Mouse (Mus musculus) liver, postnatal 0 days (tissue): ENCODE results near the gene Mfng. TPM values are rescaled to one million over a fixed set of nuclear protein-coding genes. Genes with fewer than 3 reads are reported as not detected.

Experiments used
- ATAC-seq: fragments of 200-750 bp; cut with Nextera tagmentation; 2 replicates; pipeline ENCODE4 v1.8.0; 2017; ENCODE audit warnings: mild to moderate bottlenecking, moderate library complexity
- DNase-seq: peaks from one replicate; pipeline ENCODE4 v3.0.0-alpha.2; 2016
- H3K27ac ChIP-seq: fragments of 300-500 bp; sonication (generic); 2 replicates; pipeline ENCODE4 v1.5.1; 2014; ENCODE audit warnings: antibody characterized with exemption, moderate library complexity, mild to moderate bottlenecking, low read depth
- H3K27me3 ChIP-seq: fragments of 300-500 bp; sonication (generic); 2 replicates; pipeline ENCODE4 v1.6.1; 2014; ENCODE audit warnings: low read length, control low read depth, mixed read lengths; ENCODE audit not compliant: insufficient read depth
- H3K36me3 ChIP-seq: fragments of 300-500 bp; sonication (generic); replicated peaks from 2 replicates; pipeline ENCODE4 v1.6.1; 2014; ENCODE audit warnings: mild to moderate bottlenecking, control low read depth, low read length, moderate library complexity, mixed read lengths; ENCODE audit not compliant: insufficient read depth
- H3K4me1 ChIP-seq: fragments of 300-500 bp; sonication (generic); 2 replicates; pipeline ENCODE4 v1.6.1; 2014; ENCODE audit warnings: antibody characterized with exemption, mild to moderate bottlenecking, control low read depth; ENCODE audit not compliant: insufficient read depth
- H3K4me2 ChIP-seq: fragments of 300-500 bp; sonication (generic); 2 replicates; pipeline ENCODE4 v1.6.1; 2014; ENCODE audit warnings: low read depth, mild to moderate bottlenecking, low read length, moderate library complexity, mixed read lengths
- H3K4me3 ChIP-seq: fragments of 300-500 bp; sonication (generic); 2 replicates; pipeline ENCODE4 v1.5.1; 2014; ENCODE audit warnings: low read depth, low read length
- H3K9ac ChIP-seq: fragments of 300-500 bp; sonication (generic); replicated peaks from 2 replicates; pipeline ENCODE4 v1.6.1; 2014; ENCODE audit warnings: mild to moderate bottlenecking, moderate library complexity
- H3K9me3 ChIP-seq: fragments of 300-500 bp; sonication (generic); 2 replicates; pipeline ENCODE4 v1.6.1; 2016; ENCODE audit warnings: mild to moderate bottlenecking, control low read depth, low read length, mixed read lengths
- CTCF ChIP-seq: sonication (generic); IDR thresholded peaks from 2 replicates; pipeline ENCODE4 v1.5.1; 2016; ENCODE audit warnings: antibody characterized with exemption, low read depth
- EP300 ChIP-seq: IDR thresholded peaks from 2 replicates; pipeline ENCODE4 v1.6.1; 2016; ENCODE audit warnings: antibody characterized with exemption, low read depth, mild to moderate bottlenecking
- WGBS: fragments of 180-500 bp; shearing (Covaris S2); extraction: QIAGEN DNeasy Blood & Tissue Kit; methylation state at CpG from one replicate; pipeline ENCODE4 v1.1.7; 2014; ENCODE audit not compliant: insufficient replicate concordance; 5-methylcytosine and 5-hydroxymethylcytosine counted together
- polyA plus RNA-seq: library from polyadenylated mRNA; unstranded; fragments of >200 nt; fragmentation: Nextera tagmentation; extraction: Ambion mirVana; gene quantifications from 2 replicates; pipeline ENCODE4 v1.2.1, GENCODE M21; 2015

The Mfng gene
- polyA plus RNA-seq, 1 experiment from 2014 or later = 4.8 TPM

GRCm38 (mm10) chr15:78719416-78719815 lies 53.9 kb downstream of the Mfng start:
- TF ChIP-seq CTCF (no peak), EP300 (no peak)
- Histone ChIP-seq H3K27ac (no peak overlapping the region), H3K9me3 (no peaks in the 10 kb centered on the region), H3K36me3 (no peaks in the 10 kb centered on the region), H3K4me2 (no peak overlapping the region), H3K27me3 (peaks cover 67% of the 10 kb centered on the region), H3K4me1 (0 out of 2 replicates have a peak, but pooled peaks cover 4% of the 10 kb centered on the region), H3K9ac (no peak overlapping the region), H3K4me3 (no peak overlapping the region)
- no peak for ATAC-seq
- WGBS = 12% methylated on average over 14 of the region's 14 CpGs
- no peak for DNase-seq

GRCm38 (mm10) chr15:78718290-78719250 lies 54.7 kb downstream of the Mfng start, which contains the start of gene Elfn2:
Gene Elfn2, minus strand, starts transcription at chr15:78718771.
- no peak within 1 kb of the TSS for H3K4me2 ChIP-seq
- 0 out of 2 replicates have a peak within 1 kb of the TSS, but pooled peaks have one; percentile 10 for H3K4me3 ChIP-seq
- ATAC-seq = no peak
- H3K9me3 ChIP-seq = no peaks in the 10 kb centered on the region
- no peak within 1 kb of the TSS for H3K9ac ChIP-seq
- no peak within 1 kb of the TSS for H3K27ac ChIP-seq
- H3K27me3 ChIP-seq = peaks cover 75% of the 10 kb centered on the region
- no peak for TF ChIP-seq CTCF
- no peak for TF ChIP-seq EP300
- no peaks in the 10 kb centered on the region for H3K36me3 ChIP-seq
- 5% methylated on average over 83 of the region's 89 CpGs for whole genome bisulfite sequencing
- 0 out of 2 replicates have a peak, but pooled peaks cover 4% of the 10 kb centered on the region for H3K4me1 ChIP-seq
- no peak for DNase-seq

GRCm38 (mm10) chr15:78716936-78717335 lies 56.3 kb downstream of the Mfng start:
- H3K9me3 ChIP-seq = no peaks in the 10 kb centered on the region
- ATAC-seq (no peak), DNase-seq (no peak)
- no peak overlapping the region for H3K4me3 ChIP-seq
- TF ChIP-seq EP300 = no peak
- no peak for TF ChIP-seq CTCF
- no peaks in the 10 kb centered on the region for H3K36me3 ChIP-seq
- no peak overlapping the region for H3K9ac ChIP-seq
- no peak overlapping the region for H3K4me2 ChIP-seq
- H3K4me1 ChIP-seq = 0 out of 2 replicates have a peak, but pooled peaks cover 4% of the 10 kb centered on the region
- no peak overlapping the region for H3K27ac ChIP-seq
- H3K27me3 ChIP-seq = peaks cover 83% of the 10 kb centered on the region
- 55% methylated on average over 13 of the region's 13 CpGs for WGBS

- H3K4me3 ChIP-seq = no peak overlapping the region
- H3K27me3 ChIP-seq = peaks cover 91% of the 10 kb centered on the region
- no peak overlapping the region for H3K9ac ChIP-seq
- H3K4me2 ChIP-seq = no peak overlapping the region
- H3K36me3 ChIP-seq = no peaks in the 10 kb centered on the region
- WGBS = 28% methylated on average over 5 of the region's 5 CpGs
- H3K9me3 ChIP-seq = no peaks in the 10 kb centered on the region
- H3K27ac ChIP-seq = no peak overlapping the region
- no peak for ATAC-seq
- H3K4me1 ChIP-seq = 0 out of 2 replicates have a peak, but pooled peaks cover 4% of the 10 kb centered on the region
- TF ChIP-seq CTCF (peak; percentile 16; the same call in 1 of the 2 replicates), EP300 (no peak)
- no peak for DNase-seq
These were observed 57.4 kb downstream of the Mfng start for GRCm38 (mm10) chr15:78715856-78716255.

- H3K36me3 ChIP-seq = no peaks in the 10 kb centered on the region
- no peaks in the 10 kb centered on the region for H3K9me3 ChIP-seq
- no peak for TF ChIP-seq EP300
- 77% methylated on average over 7 of the region's 7 CpGs for WGBS
- ATAC-seq = no peak
- no peak overlapping the region for H3K9ac ChIP-seq
- DNase-seq = no peak
- no peak overlapping the region for H3K27ac ChIP-seq
- no peaks in the 10 kb centered on the region for H3K4me1 ChIP-seq
- no peak overlapping the region for H3K4me3 ChIP-seq
- no peak overlapping the region for H3K4me2 ChIP-seq
- peaks cover 78% of the 10 kb centered on the region for H3K27me3 ChIP-seq
These were observed 59.5 kb downstream of the Mfng start for GRCm38 (mm10) chr15:78713751-78714150.
